Mouse (Mus musculus) hindbrain, embryonic 14.5 days (tissue): ENCODE results near the gene Slc5a5. TPM values are rescaled to one million over a fixed set of nuclear protein-coding genes. Genes with fewer than 3 reads are reported as not detected.
A peak's percentile ranks its signal among the peaks of the same experiment; 100 is the strongest.

ENCODE experiments used
- ATAC-seq: fragments of 200-750 bp; cut with Nextera tagmentation; 2 replicates; pipeline ENCODE4 v1.8.0; 2017; ENCODE audit warnings: moderate number of reproducible peaks, mild to moderate bottlenecking, moderate TSS enrichment, moderate library complexity; ENCODE audit not compliant: low FRiP score
- DNase-seq: peaks from one replicate; pipeline ENCODE4 v3.0.0-alpha.2; 2015; ENCODE audit warnings: low spot score
- H3K27ac ChIP-seq: fragments of 300-500 bp; sonication (generic); 2 replicates; pipeline ENCODE4 v1.5.1; 2014; ENCODE audit warnings: mild to moderate bottlenecking, moderate library complexity
- H3K27me3 ChIP-seq: fragments of 300-500 bp; sonication (generic); 2 replicates; pipeline ENCODE4 v1.6.1; 2014; ENCODE audit warnings: mild to moderate bottlenecking, low read length, mixed read lengths; ENCODE audit not compliant: control insufficient read depth, insufficient read depth
- H3K36me3 ChIP-seq: fragments of 300-500 bp; sonication (generic); replicated peaks from 2 replicates; pipeline ENCODE4 v1.6.1; 2014; ENCODE audit not compliant: control insufficient read depth, insufficient read depth
- H3K4me1 ChIP-seq: fragments of 300-500 bp; sonication (generic); replicated peaks from 2 replicates; pipeline ENCODE4 v1.6.1; 2014; ENCODE audit warnings: antibody characterized with exemption, low read length, mixed read lengths; ENCODE audit not compliant: control insufficient read depth, insufficient read depth
- H3K4me2 ChIP-seq: fragments of 300-500 bp; sonication (generic); replicated peaks from 2 replicates; pipeline ENCODE4 v1.6.1; 2014; ENCODE audit warnings: mild to moderate bottlenecking, moderate library complexity
- H3K4me3 ChIP-seq: fragments of 300-500 bp; sonication (generic); replicated peaks from 2 replicates; pipeline ENCODE4 v1.5.1; 2014; ENCODE audit warnings: mild to moderate bottlenecking, low read length
- H3K9ac ChIP-seq: fragments of 300-500 bp; sonication (generic); 2 replicates; pipeline ENCODE4 v1.6.1; 2014
- H3K9me3 ChIP-seq: fragments of 300-500 bp; sonication (generic); 2 replicates; pipeline ENCODE4 v1.6.1; 2016; ENCODE audit warnings: low read length; ENCODE audit not compliant: control insufficient read depth
- WGBS: fragments of 180-500 bp; shearing (Covaris S2); extraction: QIAGEN DNeasy Blood & Tissue Kit; methylation state at CpG from one replicate; pipeline ENCODE4 v1.1.7; 2014; 5-methylcytosine and 5-hydroxymethylcytosine counted together
- polyA plus RNA-seq: library from polyadenylated mRNA; unstranded; fragments of >200 nt; fragmentation: Nextera tagmentation; extraction: Ambion mirVana; gene quantifications from 2 replicates; pipeline ENCODE4 v1.2.1, GENCODE M21; 2014

Gene Slc5a5
- polyA plus RNA-seq, 1 experiment from 2014 or later: 1.5 TPM

- Histone ChIP-seq H3K4me3 (peak overlapping the region; percentile 76), H3K9me3 (no peaks in the 10 kb centered on the region), H3K9ac (peak overlapping the region; percentile 90), H3K36me3 (no peaks in the 10 kb centered on the region), H3K4me1 (peaks cover 9% of the 10 kb centered on the region), H3K27ac (peak overlapping the region; percentile 89), H3K27me3 (peaks cover 3% of the 10 kb centered on the region; the same call in 1 of the 2 replicates), H3K4me2 (peak overlapping the region; percentile 74)
- ATAC-seq (peak; percentile 45; the same call in 1 of the 2 replicates), DNase-seq (no peak)
- 14% methylated on average over 8 of the region's 8 CpGs for WGBS
Measured at GRCm38 (mm10) chr8:70905463-70905830, 12.9 kb upstream of the Slc5a5 start.

- H3K27ac ChIP-seq: no peak overlapping the region
- peaks cover 3% of the 10 kb centered on the region; the same call in 1 of the 2 replicates for H3K27me3 ChIP-seq
- H3K36me3 ChIP-seq: no peaks in the 10 kb centered on the region
- H3K9me3 ChIP-seq: no peaks in the 10 kb centered on the region
- H3K4me1 ChIP-seq: peaks cover 9% of the 10 kb centered on the region
- ATAC-seq: no peak
- H3K4me2 ChIP-seq: no peak overlapping the region
- no peak overlapping the region for H3K4me3 ChIP-seq
- WGBS: 73% methylated on average over 4 of the region's 4 CpGs
- no peak overlapping the region for H3K9ac ChIP-seq
- DNase-seq: no peak
Measured at GRCm38 (mm10) chr8:70904532-70904931, 12.0 kb upstream of the Slc5a5 start.

GRCm38 (mm10) chr8:70903582-70903981 is 11.0 kb upstream of the Slc5a5 start:
- peaks cover 9% of the 10 kb centered on the region for H3K4me1 ChIP-seq
- H3K27me3 ChIP-seq: peaks cover 3% of the 10 kb centered on the region; the same call in 1 of the 2 replicates

GRCm38 (mm10) chr8:70903112-70903511 is 10.6 kb upstream of the Slc5a5 start:
- WGBS: 55% methylated on average over 4 of the region's 4 CpGs
- H3K36me3 ChIP-seq: no peaks in the 10 kb centered on the region
- no peak for DNase-seq
- no peak overlapping the region for H3K9ac ChIP-seq
- no peak for ATAC-seq
- no peak overlapping the region for H3K4me3 ChIP-seq
- peaks cover 3% of the 10 kb centered on the region; the same call in 1 of the 2 replicates for H3K27me3 ChIP-seq
- H3K9me3 ChIP-seq: no peaks in the 10 kb centered on the region
- H3K4me1 ChIP-seq: peaks cover 13% of the 10 kb centered on the region
- H3K27ac ChIP-seq: no peak overlapping the region
- no peak overlapping the region for H3K4me2 ChIP-seq

More at GRCm38 (mm10) chr8:70903582-70903981, 11.0 kb upstream of the Slc5a5 start:
- Histone ChIP-seq H3K9ac (no peak overlapping the region), H3K9me3 (no peaks in the 10 kb centered on the region), H3K27ac (no peak overlapping the region), H3K4me2 (no peak overlapping the region), H3K4me3 (no peak overlapping the region), H3K36me3 (no peaks in the 10 kb centered on the region)
- DNase-seq (no peak), ATAC-seq (no peak)

GRCm38 (mm10) chr8:70902211-70902610 is 9.7 kb upstream of the Slc5a5 start:
- Histone ChIP-seq H3K4me3 (no peak overlapping the region), H3K4me1 (peaks cover 12% of the 10 kb centered on the region), H3K4me2 (no peak overlapping the region), H3K9ac (no peak overlapping the region), H3K36me3 (no peaks in the 10 kb centered on the region), H3K27me3 (peaks cover 3% of the 10 kb centered on the region; the same call in 1 of the 2 replicates), H3K27ac (no peak overlapping the region), H3K9me3 (no peaks in the 10 kb centered on the region)
- 36% methylated on average over 5 of the region's 5 CpGs for WGBS
- ATAC-seq: no peak
- DNase-seq: no peak

GRCm38 (mm10) chr8:70900872-70901387 is 8.4 kb upstream of the Slc5a5 start:
- H3K9me3 ChIP-seq: no peaks in the 10 kb centered on the region
- H3K36me3 ChIP-seq: no peaks in the 10 kb centered on the region
- H3K4me1 ChIP-seq: peaks cover 8% of the 10 kb centered on the region
- WGBS: 86% methylated on average over 2 of the region's 2 CpGs
- H3K27ac ChIP-seq: no peak overlapping the region
- peaks cover 3% of the 10 kb centered on the region; the same call in 1 of the 2 replicates for H3K27me3 ChIP-seq
- DNase-seq (no peak), ATAC-seq (no peak)
- H3K9ac ChIP-seq: no peak overlapping the region
- no peak overlapping the region for H3K4me2 ChIP-seq
- no peak overlapping the region for H3K4me3 ChIP-seq

- Histone ChIP-seq H3K4me2 (no peak overlapping the region), H3K4me3 (no peak overlapping the region), H3K4me1 (peaks cover 8% of the 10 kb centered on the region), H3K27me3 (peaks cover 12% of the 10 kb centered on the region), H3K9ac (no peak overlapping the region), H3K36me3 (peaks cover 17% of the 10 kb centered on the region), H3K9me3 (no peaks in the 10 kb centered on the region), H3K27ac (no peak overlapping the region)
- WGBS: 89% methylated on average over 2 of the region's 2 CpGs
- ATAC-seq: no peak
- no peak for DNase-seq
Measured at GRCm38 (mm10) chr8:70899226-70899625, 6.7 kb upstream of the Slc5a5 start.

GRCm38 (mm10) chr8:70898661-70899198 is 6.2 kb upstream of the Slc5a5 start:
- Histone ChIP-seq H3K9ac (peak overlapping the region; percentile 48), H3K4me3 (no peak overlapping the region), H3K9me3 (no peaks in the 10 kb centered on the region), H3K27me3 (peaks cover 17% of the 10 kb centered on the region), H3K4me1 (peaks cover 8% of the 10 kb centered on the region), H3K4me2 (no peak overlapping the region; the same call in 1 of the 2 replicates), H3K27ac (peak overlapping the region; percentile 15; the same call in 1 of the 2 replicates), H3K36me3 (peaks cover 22% of the 10 kb centered on the region)
- WGBS: 64% methylated on average over 2 of the region's 2 CpGs
- ATAC-seq (no peak), DNase-seq (no peak)

- Histone ChIP-seq H3K27me3 (peaks cover 23% of the 10 kb centered on the region), H3K9me3 (no peaks in the 10 kb centered on the region), H3K4me1 (peaks cover 8% of the 10 kb centered on the region), H3K27ac (peak overlapping the region; percentile 80), H3K36me3 (peaks cover 29% of the 10 kb centered on the region), H3K4me2 (peak overlapping the region; percentile 79), H3K4me3 (peak overlapping the region; percentile 66), H3K9ac (peak overlapping the region; percentile 69)
- DNase-seq (peak; percentile 95), ATAC-seq (peak; percentile 55)
- WGBS: 1% methylated on average over 20 of the region's 20 CpGs
Measured at GRCm38 (mm10) chr8:70897681-70898413, 5.3 kb upstream of the Slc5a5 start.
